Mouse (Mus musculus) kidney, embryonic 14.5 days (tissue): ENCODE measurements at regions not wholly inside any gene's neighbourhood (a gene's known extent, or its start where the extent isn't known, plus 50 kb on each side); places are given as distances from the start of the nearest gene placed in this dataset.

ENCODE experiments used
- ATAC-seq: fragments of 200-750 bp; cut with Nextera tagmentation; 2 replicates; pipeline ENCODE4 v1.8.0; 2017; ENCODE audit warnings: moderate number of reproducible peaks, mild to moderate bottlenecking, moderate TSS enrichment, moderate library complexity; ENCODE audit not compliant: low FRiP score, low TSS enrichment
- H3K27ac ChIP-seq: fragments of 300-500 bp; sonication (generic); 2 replicates; pipeline ENCODE4 v1.5.1; 2014; ENCODE audit warnings: low read depth, mild to moderate bottlenecking, low read length, moderate library complexity, mixed read lengths
- H3K27me3 ChIP-seq: fragments of 300-500 bp; sonication (generic); 2 replicates; pipeline ENCODE4 v1.6.1; 2014; ENCODE audit warnings: mild to moderate bottlenecking, low read length; ENCODE audit not compliant: control insufficient read depth, insufficient read depth
- H3K36me3 ChIP-seq: fragments of 300-500 bp; sonication (generic); 2 replicates; pipeline ENCODE4 v1.6.1; 2014; ENCODE audit warnings: low read length, mixed read lengths; ENCODE audit not compliant: control insufficient read depth, insufficient read depth
- H3K4me1 ChIP-seq: fragments of 300-500 bp; sonication (generic); 2 replicates; pipeline ENCODE4 v1.6.1; 2014; ENCODE audit warnings: low read length, mixed read lengths; ENCODE audit not compliant: control insufficient read depth, insufficient read depth
- H3K4me2 ChIP-seq: fragments of 300-500 bp; sonication (generic); replicated peaks from 2 replicates; pipeline ENCODE4 v1.6.1; 2014; ENCODE audit warnings: low read depth, mild to moderate bottlenecking, low read length
- H3K4me3 ChIP-seq: fragments of 300-500 bp; sonication (generic); 2 replicates; pipeline ENCODE4 v1.5.1; 2014; ENCODE audit warnings: mild to moderate bottlenecking, low read length
- H3K9ac ChIP-seq: fragments of 300-500 bp; sonication (generic); 2 replicates; pipeline ENCODE4 v1.6.1; 2014; ENCODE audit warnings: low read depth, mild to moderate bottlenecking, low read length, moderate library complexity
- H3K9me3 ChIP-seq: fragments of 300-500 bp; sonication (generic); 2 replicates; pipeline ENCODE4 v1.6.1; 2016; ENCODE audit warnings: low read length; ENCODE audit not compliant: control insufficient read depth
- WGBS: fragments of 180-500 bp; shearing (Covaris S2); extraction: QIAGEN DNeasy Blood & Tissue Kit; methylation state at CpG from one replicate; pipeline ENCODE4 v1.1.7; 2014; 5-methylcytosine and 5-hydroxymethylcytosine counted together

GRCm38 (mm10) chr10:120701833-120702232, 197.1 kb downstream of the Msrb3 start:
- Histone ChIP-seq H3K4me3 (no peak overlapping the region), H3K9ac (no peak overlapping the region), H3K27ac (no peak overlapping the region), H3K9me3 (no peaks in the 10 kb centered on the region), H3K4me1 (peaks cover 14% of the 10 kb centered on the region; the same call in 1 of the 2 replicates), H3K36me3 (no peaks in the 10 kb centered on the region), H3K4me2 (no peak overlapping the region), H3K27me3 (no peaks in the 10 kb centered on the region)
- 10% methylated on average over 11 of the region's 11 CpGs for WGBS
- ATAC-seq, result peak; percentile 81

- Histone ChIP-seq H3K9me3 (no peaks in the 10 kb centered on the region), H3K9ac (peak overlapping the region; percentile 38), H3K4me1 (0 out of 2 replicates have a peak, but pooled peaks cover 6% of the 10 kb centered on the region), H3K27me3 (no peaks in the 10 kb centered on the region), H3K27ac (no peak overlapping the region; the same call in 1 of the 2 replicates), H3K4me3 (no peak overlapping the region; the same call in 1 of the 2 replicates), H3K36me3 (no peaks in the 10 kb centered on the region), H3K4me2 (peak overlapping the region; percentile 15)
- no peak for ATAC-seq
- 13% methylated on average over 16 of the region's 16 CpGs for WGBS
Observed at GRCm38 (mm10) chr10:120697275-120697856, 201.5 kb downstream of the Msrb3 start.

- no peak for ATAC-seq
- no peak overlapping the region for H3K27ac ChIP-seq
- H3K9ac ChIP-seq, result no peak overlapping the region
- WGBS, result 62% methylated on average over 2 of the region's 2 CpGs
- H3K4me1 ChIP-seq, result peaks cover 11% of the 10 kb centered on the region
- H3K4me3 ChIP-seq, result no peak overlapping the region
- no peak overlapping the region for H3K4me2 ChIP-seq
- no peaks in the 10 kb centered on the region for H3K36me3 ChIP-seq
- H3K9me3 ChIP-seq, result no peaks in the 10 kb centered on the region
- H3K27me3 ChIP-seq, result no peaks in the 10 kb centered on the region
Observed at GRCm38 (mm10) chr10:120696481-120696880, 202.4 kb downstream of the Msrb3 start.

GRCm38 (mm10) chr10:120694472-120694871, 204.4 kb downstream of the Msrb3 start:
- H3K27me3 ChIP-seq, result no peaks in the 10 kb centered on the region
- 19% methylated on average over 18 of the region's 18 CpGs for WGBS
- no peak for ATAC-seq
- H3K36me3 ChIP-seq, result no peaks in the 10 kb centered on the region
- no peak overlapping the region for H3K9ac ChIP-seq
- peak overlapping the region; percentile 1; the same call in 1 of the 2 replicates for H3K27ac ChIP-seq
- H3K4me1 ChIP-seq, result peaks cover 11% of the 10 kb centered on the region
- H3K9me3 ChIP-seq, result no peaks in the 10 kb centered on the region
- H3K4me3 ChIP-seq, result no peak overlapping the region
- H3K4me2 ChIP-seq, result peak overlapping the region; percentile 24; the same call in 1 of the 2 replicates

GRCm38 (mm10) chr10:120691451-120691850, 207.4 kb downstream of the Msrb3 start:
- 0 out of 2 replicates have a peak, but pooled peaks have one; percentile 55 for ATAC-seq
- Histone ChIP-seq H3K27ac (no peak overlapping the region; the same call in 1 of the 2 replicates), H3K4me1 (peaks cover 4% of the 10 kb centered on the region), H3K36me3 (no peaks in the 10 kb centered on the region), H3K4me2 (no peak overlapping the region), H3K4me3 (no peak overlapping the region), H3K27me3 (no peaks in the 10 kb centered on the region), H3K9me3 (no peaks in the 10 kb centered on the region), H3K9ac (no peak overlapping the region)
- WGBS, result 39% methylated on average over 3 of the region's 3 CpGs

GRCm38 (mm10) chr10:120686123-120686522, 209.9 kb upstream of the Hmga2 start:
- no peaks in the 10 kb centered on the region for H3K36me3 ChIP-seq
- H3K27ac ChIP-seq, result peak overlapping the region; percentile 38; the same call in 1 of the 2 replicates
- no peaks in the 10 kb centered on the region for H3K9me3 ChIP-seq
- WGBS, result 18% methylated on average over 10 of the region's 10 CpGs
- H3K4me1 ChIP-seq, result no peaks in the 10 kb centered on the region
- peak; percentile 52; the same call in 1 of the 2 replicates for ATAC-seq
- no peak overlapping the region for H3K4me2 ChIP-seq
- H3K27me3 ChIP-seq, result no peaks in the 10 kb centered on the region
- no peak overlapping the region for H3K4me3 ChIP-seq
- H3K9ac ChIP-seq, result no peak overlapping the region

- 86% methylated on average over 10 of the region's 10 CpGs for WGBS
- H3K4me1 ChIP-seq, result peaks cover 3% of the 10 kb centered on the region; the same call in 1 of the 2 replicates
- no peak overlapping the region for H3K9ac ChIP-seq
- no peak overlapping the region for H3K27ac ChIP-seq
- H3K9me3 ChIP-seq, result no peaks in the 10 kb centered on the region
- H3K4me3 ChIP-seq, result no peak overlapping the region
- H3K27me3 ChIP-seq, result no peaks in the 10 kb centered on the region
- H3K36me3 ChIP-seq, result no peaks in the 10 kb centered on the region
- H3K4me2 ChIP-seq, result no peak overlapping the region
- no peak for ATAC-seq
Observed at GRCm38 (mm10) chr10:120682021-120682420, 205.8 kb upstream of the Hmga2 start.

GRCm38 (mm10) chr10:120679982-120680381, 203.7 kb upstream of the Hmga2 start:
- no peak overlapping the region for H3K4me3 ChIP-seq
- H3K9me3 ChIP-seq, result no peaks in the 10 kb centered on the region
- H3K36me3 ChIP-seq, result no peaks in the 10 kb centered on the region
- H3K27me3 ChIP-seq, result no peaks in the 10 kb centered on the region
- ATAC-seq, result no peak
- no peak overlapping the region for H3K9ac ChIP-seq
- no peak overlapping the region for H3K27ac ChIP-seq
- no peak overlapping the region for H3K4me2 ChIP-seq
- peaks cover 3% of the 10 kb centered on the region; the same call in 1 of the 2 replicates for H3K4me1 ChIP-seq
- WGBS, result 80% methylated on average over 6 of the region's 6 CpGs

GRCm38 (mm10) chr10:120678277-120678676, 202.0 kb upstream of the Hmga2 start:
- WGBS, result 69% methylated on average over 8 of the region's 8 CpGs
- H3K27ac ChIP-seq, result no peak overlapping the region
- H3K36me3 ChIP-seq, result no peaks in the 10 kb centered on the region
- no peak overlapping the region for H3K4me2 ChIP-seq
- no peaks in the 10 kb centered on the region for H3K9me3 ChIP-seq
- H3K4me1 ChIP-seq, result peaks cover 3% of the 10 kb centered on the region; the same call in 1 of the 2 replicates
- H3K4me3 ChIP-seq, result no peak overlapping the region
- ATAC-seq, result no peak
- H3K27me3 ChIP-seq, result no peaks in the 10 kb centered on the region
- no peak overlapping the region for H3K9ac ChIP-seq
